Mouse (Mus musculus) kidney, postnatal 0 days (tissue): Measurements from ENCODE around the gene Zfp383. TPM values are rescaled to one million over a fixed set of nuclear protein-coding genes. Genes with fewer than 3 reads are reported as not detected.
A peak's percentile ranks its signal among the peaks of the same experiment; 100 is the strongest.
"Not testable (repeated sequence)": the region's sequence is repeated elsewhere in the genome, so short reads cannot be mapped to it uniquely, and the experiment has no call there.

Experiments
- ATAC-seq: fragments of 200-750 bp; cut with Nextera tagmentation; replicated peaks from 2 replicates; pipeline ENCODE4 v1.8.0; 2017; ENCODE audit warnings: low read depth, moderate number of reproducible peaks, moderate TSS enrichment, moderate library complexity; ENCODE audit not compliant: low FRiP score
- DNase-seq: peaks from one replicate; pipeline ENCODE4 v3.0.0-alpha.2; 2016; ENCODE audit warnings: low spot score
- H3K27ac ChIP-seq: fragments of 300-500 bp; sonication (generic); 2 replicates; pipeline ENCODE4 v1.5.1; 2014; ENCODE audit warnings: mild to moderate bottlenecking
- H3K27me3 ChIP-seq: fragments of 300-500 bp; sonication (generic); 2 replicates; pipeline ENCODE4 v1.6.1; 2014; ENCODE audit warnings: low read length, mixed read lengths; ENCODE audit not compliant: insufficient read depth
- H3K36me3 ChIP-seq: fragments of 300-500 bp; sonication (generic); 2 replicates; pipeline ENCODE4 v1.6.1; 2014; ENCODE audit warnings: low read length, mixed read lengths; ENCODE audit not compliant: insufficient read depth
- H3K4me1 ChIP-seq: fragments of 300-500 bp; sonication (generic); replicated peaks from 2 replicates; pipeline ENCODE4 v1.6.1; 2014; ENCODE audit warnings: antibody characterized with exemption, low read length, mixed read lengths; ENCODE audit not compliant: insufficient read depth
- H3K4me2 ChIP-seq: fragments of 300-500 bp; sonication (generic); 2 replicates; pipeline ENCODE4 v1.6.1; 2014; ENCODE audit warnings: mild to moderate bottlenecking, low read length, moderate library complexity, mixed read lengths
- H3K4me3 ChIP-seq: fragments of 300-500 bp; sonication (generic); replicated peaks from 2 replicates; pipeline ENCODE4 v1.5.1; 2014; ENCODE audit warnings: low read depth, low read length
- H3K9ac ChIP-seq: fragments of 300-500 bp; sonication (generic); 2 replicates; pipeline ENCODE4 v1.6.1; 2014; ENCODE audit warnings: low read depth, low read length
- H3K9me3 ChIP-seq: fragments of 300-500 bp; sonication (generic); replicated peaks from 2 replicates; pipeline ENCODE4 v1.6.1; 2016; ENCODE audit warnings: low read length, inconsistent platforms, mixed read lengths
- CTCF ChIP-seq: IDR thresholded peaks from 2 replicates; pipeline ENCODE4 v1.5.1; 2016; ENCODE audit warnings: antibody characterized with exemption, low read depth, mild to moderate bottlenecking, moderate library complexity
- WGBS: fragments of 180-500 bp; shearing (Covaris S2); extraction: QIAGEN DNeasy Blood & Tissue Kit; methylation state at CpG from one replicate; pipeline ENCODE4 v1.1.7; 2014; 5-methylcytosine and 5-hydroxymethylcytosine counted together
- polyA plus RNA-seq: library from polyadenylated mRNA; unstranded; fragments of >200 nt; fragmentation: Nextera tagmentation; extraction: Ambion mirVana; gene quantifications from 2 replicates; pipeline ENCODE4 v1.2.1, GENCODE M21; 2015

Zfp383 gene
- polyA plus RNA-seq, result 3.9 and 4.7 TPM in 2 replicates

GRCm38 (mm10) chr7:29908130-29908950 lies at the start of gene Zfp383:
Gene Zfp383, plus strand, starts transcription at chr7:29908223.
- peak; percentile 95 for DNase-seq
- WGBS, result under 1% methylated on average over 33 of the region's 33 CpGs

DNA sequence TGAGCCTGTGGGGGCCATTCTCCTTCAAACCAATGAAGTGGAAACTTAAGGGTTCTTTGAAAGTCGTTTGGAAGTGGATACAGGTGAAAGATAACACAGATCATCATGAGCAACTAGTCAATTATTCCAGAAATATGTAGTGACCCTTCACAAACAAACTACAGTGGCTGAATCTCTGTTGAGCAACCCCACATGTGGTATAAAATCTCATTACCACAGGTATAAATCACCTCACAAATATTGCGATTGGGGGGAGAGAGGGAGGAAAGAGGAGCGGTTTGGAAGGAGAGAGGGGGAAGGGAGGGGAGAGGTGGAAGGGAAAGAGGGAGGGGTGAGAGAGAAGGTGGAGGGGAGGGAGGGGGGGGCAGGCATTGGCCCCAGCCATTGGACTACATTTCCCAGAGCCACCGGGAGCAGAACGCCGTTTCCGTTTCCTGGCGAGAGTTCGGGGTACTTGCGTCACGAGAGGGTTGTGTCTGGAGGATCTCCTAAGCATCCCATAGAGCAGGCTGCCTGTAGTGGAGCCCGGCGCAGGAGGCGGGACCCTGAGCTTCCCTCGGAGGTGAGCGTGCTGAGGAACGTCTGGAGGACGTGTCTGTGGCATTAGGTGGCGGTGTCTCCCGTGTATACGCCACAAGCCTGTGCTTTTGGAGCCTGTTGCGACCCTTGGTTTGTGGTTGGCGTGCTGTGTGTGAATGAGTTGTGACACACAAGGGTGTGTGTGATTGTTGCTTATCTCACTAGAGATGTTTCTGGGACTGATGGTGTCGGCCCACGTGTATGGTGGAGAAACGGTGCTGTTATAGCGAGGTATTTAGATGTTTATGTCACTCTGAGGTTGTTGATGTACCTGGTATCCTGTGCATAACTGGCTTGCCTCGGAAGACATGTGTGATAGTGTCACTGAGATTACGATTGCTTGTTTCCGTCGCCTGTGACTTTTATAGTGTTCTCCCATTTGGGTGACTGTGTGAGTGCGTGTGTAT lies 48.2 kb upstream of the Zfp383 start, which contains the start of gene Zfp420:
Gene Zfp420, plus strand, starts transcription at position 448 of the 986 bp plus-strand sequence.
- H3K36me3 ChIP-seq, result peaks cover 4% of the 10 kb centered on the region; the same call in 1 of the 2 replicates
- H3K4me2 ChIP-seq, result peak within 1 kb of the TSS; percentile 83
- TF ChIP-seq CTCF, result peak; percentile 30; the same call in 1 of the 2 replicates
- peaks cover 5% of the 10 kb centered on the region; the same call in 1 of the 2 replicates for H3K4me1 ChIP-seq
- H3K4me3 ChIP-seq, result peak within 1 kb of the TSS; percentile 66
- H3K9ac ChIP-seq, result peak within 1 kb of the TSS; percentile 55
- no peaks in the 10 kb centered on the region for H3K9me3 ChIP-seq
- ATAC-seq (peak; percentile 94), DNase-seq (peak; percentile 96)
- H3K27ac ChIP-seq, result no peak within 1 kb of the TSS
- no peaks in the 10 kb centered on the region for H3K27me3 ChIP-seq
- 3% methylated on average over 32 of the region's 32 CpGs for WGBS

More at GRCm38 (mm10) chr7:29908130-29908950, at the start of gene Zfp383:
- TF ChIP-seq CTCF, result 0 out of 2 replicates have a peak, but pooled peaks have one; percentile 1
- Histone ChIP-seq H3K27ac (peak within 1 kb of the TSS; percentile 55), H3K36me3 (peaks cover 16% of the 10 kb centered on the region), H3K4me2 (peak within 1 kb of the TSS; percentile 63), H3K4me3 (peak within 1 kb of the TSS; percentile 67), H3K27me3 (no peaks in the 10 kb centered on the region), H3K9ac (peak within 1 kb of the TSS; percentile 55), H3K9me3 (no peaks in the 10 kb centered on the region), H3K4me1 (no peaks in the 10 kb centered on the region; the same call in 1 of the 2 replicates)
- peak; percentile 71 for ATAC-seq

DNA sequence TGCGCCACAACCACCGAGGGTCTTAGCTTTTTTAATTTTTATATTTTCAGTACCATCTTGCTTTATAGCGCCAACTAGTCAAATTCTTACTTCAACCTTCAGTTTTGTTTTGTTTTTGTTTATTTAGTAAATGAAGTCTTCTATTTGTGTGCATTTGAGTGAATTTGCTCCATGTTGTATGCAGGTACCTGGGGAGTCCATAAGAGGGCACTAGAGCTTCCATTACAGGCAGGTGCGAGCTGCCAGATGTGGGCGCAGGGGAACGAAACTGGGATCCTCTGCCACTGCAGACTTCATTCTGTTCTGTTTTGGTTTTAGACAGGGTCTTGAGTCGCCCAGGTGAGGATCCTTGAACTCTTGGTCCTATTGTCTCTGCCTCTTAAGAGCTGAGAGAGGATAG lies 46.4 kb upstream of the Zfp383 start:
- Histone ChIP-seq H3K36me3 (peaks cover 4% of the 10 kb centered on the region; the same call in 1 of the 2 replicates), H3K9ac (no peak overlapping the region), H3K4me3 (no peak overlapping the region), H3K4me2 (no peak overlapping the region), H3K27me3 (no peaks in the 10 kb centered on the region), H3K9me3 (no peaks in the 10 kb centered on the region), H3K27ac (no peak overlapping the region), H3K4me1 (peaks cover 5% of the 10 kb centered on the region; the same call in 1 of the 2 replicates)
- peak; percentile 20; the same call in 1 of the 2 replicates for TF ChIP-seq CTCF
- ATAC-seq (no peak), DNase-seq (no peak)
- WGBS, result 92% methylated on average over 7 of the region's 7 CpGs

DNA sequence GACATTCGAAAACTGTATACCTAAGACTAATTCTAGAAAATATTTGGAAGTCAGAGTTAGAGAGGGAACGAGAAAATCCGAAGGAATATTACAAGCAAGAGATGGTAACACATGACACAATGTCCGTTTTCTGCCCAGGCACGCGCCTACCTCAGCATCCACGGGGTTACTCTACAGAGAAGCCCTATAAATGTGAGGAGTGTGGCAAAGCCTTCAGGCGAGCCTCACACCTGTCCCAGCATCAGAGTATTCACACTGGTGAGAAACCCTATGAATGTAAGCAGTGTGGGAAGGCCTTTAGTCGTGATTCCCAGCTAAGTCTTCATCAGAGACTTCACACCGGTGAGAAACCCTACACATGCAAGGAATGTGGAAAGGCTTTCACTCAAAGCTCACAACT lies 33.8 kb upstream of the Zfp383 start:
- no peak overlapping the region for H3K27ac ChIP-seq
- H3K9ac ChIP-seq, result no peak overlapping the region
- H3K36me3 ChIP-seq, result peaks cover 19% of the 10 kb centered on the region
- peaks cover 20% of the 10 kb centered on the region for H3K9me3 ChIP-seq
- H3K4me2 ChIP-seq, result no peak overlapping the region
- no peaks in the 10 kb centered on the region for H3K4me1 ChIP-seq
- H3K4me3 ChIP-seq, result no peak overlapping the region
- DNase-seq (no peak), ATAC-seq (no peak)
- no peak for TF ChIP-seq CTCF
- WGBS, result 94% methylated on average over 10 of the region's 10 CpGs
- no peaks in the 10 kb centered on the region for H3K27me3 ChIP-seq

DNA sequence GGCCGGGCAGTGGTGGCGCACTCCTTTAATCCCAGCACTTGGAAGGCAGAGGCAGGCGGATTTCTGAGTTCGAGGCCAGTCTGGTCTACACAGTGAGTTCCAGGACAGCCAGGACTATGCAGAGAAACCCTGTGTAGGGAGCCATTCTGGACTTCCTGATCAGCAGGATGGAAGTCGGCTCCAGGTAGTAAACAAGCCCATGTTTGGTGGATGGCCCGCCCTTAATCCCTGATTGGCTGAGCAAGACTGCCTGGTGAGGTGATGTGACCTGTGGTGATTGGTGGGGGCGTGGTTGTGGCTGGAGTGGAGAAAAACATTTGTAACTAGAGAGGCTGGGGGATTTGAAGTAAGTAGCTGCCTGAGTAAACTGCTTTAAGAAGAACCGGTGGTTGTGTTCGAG lies 30.5 kb upstream of the Zfp383 start:
- DNase-seq, H3K27me3 ChIP-seq, H3K4me3 ChIP-seq, H3K27ac ChIP-seq, H3K9ac ChIP-seq, H3K4me1 ChIP-seq, H3K4me2 ChIP-seq, ATAC-seq: not testable (repeated sequence)
- Histone ChIP-seq H3K36me3 (peaks cover 19% of the 10 kb centered on the region), H3K9me3 (peaks cover 15% of the 10 kb centered on the region)
- 89% methylated on average over 9 of the region's 9 CpGs for WGBS

- ATAC-seq (no peak), DNase-seq (peak; percentile 19)
- H3K27ac ChIP-seq, result no peak overlapping the region
- no peaks in the 10 kb centered on the region for H3K4me1 ChIP-seq
- no peaks in the 10 kb centered on the region for H3K27me3 ChIP-seq
- H3K4me3 ChIP-seq, result no peak overlapping the region
- H3K36me3 ChIP-seq, result peaks cover 9% of the 10 kb centered on the region
- H3K9me3 ChIP-seq, result peaks cover 10% of the 10 kb centered on the region
- TF ChIP-seq CTCF, result no peak
- 72% methylated on average over 7 of the region's 7 CpGs for WGBS
- no peak overlapping the region for H3K9ac ChIP-seq
- no peak overlapping the region for H3K4me2 ChIP-seq
These were observed 28.0 kb upstream of the Zfp383 start for GRCm38 (mm10) chr7:29880056-29880455.
